Mouse (Mus musculus) heart, embryonic 15.5 days (tissue): ENCODE measurements around the gene Aifm1. TPM values are rescaled to one million over a fixed set of nuclear protein-coding genes. Genes with fewer than 3 reads are reported as not detected.
A peak's percentile ranks its signal among the peaks of the same experiment; 100 is the strongest.

Experiments used
- ATAC-seq: fragments of 200-750 bp; cut with Nextera tagmentation; replicated peaks from 2 replicates; pipeline ENCODE4 v1.8.0; 2017; ENCODE audit warnings: low read depth, moderate TSS enrichment; ENCODE audit not compliant: insufficient number of reproducible peaks, insufficient read depth, low FRiP score
- H3K27ac ChIP-seq: fragments of 300-500 bp; sonication (generic); 2 replicates; pipeline ENCODE4 v1.5.1; 2015; ENCODE audit warnings: mild to moderate bottlenecking, inconsistent platforms
- H3K27me3 ChIP-seq: fragments of 300-500 bp; sonication (generic); 2 replicates; pipeline ENCODE4 v1.6.1; 2015; ENCODE audit warnings: inconsistent platforms
- H3K36me3 ChIP-seq: fragments of 300-500 bp; sonication (generic); 2 replicates; pipeline ENCODE4 v1.6.1; 2015; ENCODE audit warnings: mild to moderate bottlenecking, inconsistent platforms
- H3K4me1 ChIP-seq: fragments of 300-500 bp; sonication (generic); replicated peaks from 2 replicates; pipeline ENCODE4 v1.6.1; 2015; ENCODE audit warnings: inconsistent platforms
- H3K4me2 ChIP-seq: fragments of 300-500 bp; sonication (generic); 2 replicates; pipeline ENCODE4 v1.6.1; 2015; ENCODE audit warnings: inconsistent platforms, mild to moderate bottlenecking, moderate library complexity
- H3K4me3 ChIP-seq: fragments of 300-500 bp; sonication (generic); 2 replicates; pipeline ENCODE4 v1.5.1; 2015; ENCODE audit warnings: mild to moderate bottlenecking, inconsistent platforms
- H3K9ac ChIP-seq: fragments of 300-500 bp; sonication (generic); 2 replicates; pipeline ENCODE4 v1.6.1; 2015; ENCODE audit warnings: mild to moderate bottlenecking, inconsistent platforms
- H3K9me3 ChIP-seq: fragments of 300-500 bp; sonication (generic); replicated peaks from 2 replicates; pipeline ENCODE4 v1.6.1; 2016; ENCODE audit warnings: inconsistent platforms
- WGBS: fragments of 180-500 bp; shearing (Covaris S2); methylation state at CpG from one replicate; pipeline ENCODE4 v1.1.7; 2015; ENCODE audit warnings: mixed read lengths; 5-methylcytosine and 5-hydroxymethylcytosine counted together
- polyA plus RNA-seq: library from polyadenylated mRNA; unstranded; fragments of >200 nt; fragmentation: Nextera tagmentation; extraction: Ambion mirVana; gene quantifications from 2 replicates; pipeline ENCODE4 v1.2.1, GENCODE M21; 2015

Gene Aifm1
- polyA plus RNA-seq, 1 experiment from 2014 or later: 115 TPM

DNA sequence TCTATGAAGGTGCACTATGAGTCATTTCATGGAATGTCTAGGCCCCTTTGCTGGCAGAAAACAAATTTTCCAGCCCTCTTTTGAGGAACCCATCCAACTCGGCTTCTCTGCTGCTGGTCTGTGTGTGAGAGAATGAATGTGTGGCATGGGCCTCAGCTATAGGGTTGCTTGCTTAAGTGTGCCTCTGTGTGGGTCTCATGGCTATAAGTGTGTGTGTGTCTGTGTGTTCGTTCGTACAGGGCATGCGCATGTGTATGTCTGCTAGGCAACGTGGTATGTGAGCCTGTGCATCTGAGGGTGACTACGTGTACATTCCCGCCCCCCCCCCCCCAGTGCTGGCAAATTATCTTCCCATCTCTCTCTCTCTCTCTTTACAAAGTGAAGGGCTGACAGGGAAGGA lies 52.9 kb downstream of the Aifm1 start:
- no peaks in the 10 kb centered on the region for H3K36me3 ChIP-seq
- WGBS: 76% methylated on average over 7 of the region's 7 CpGs

GRCm38 (mm10) chrX:48456956-48457355 lies 56.4 kb downstream of the Aifm1 start:
- no peaks in the 10 kb centered on the region for H3K27me3 ChIP-seq

More for the DNA sequence above, 52.9 kb downstream of the Aifm1 start:
- no peak overlapping the region for H3K27ac ChIP-seq
- no peak overlapping the region for H3K4me3 ChIP-seq
- ATAC-seq: no peak
- H3K4me2 ChIP-seq: no peak overlapping the region
- H3K4me1 ChIP-seq: peaks cover 9% of the 10 kb centered on the region
- no peaks in the 10 kb centered on the region for H3K27me3 ChIP-seq
- no peak overlapping the region for H3K9ac ChIP-seq
- no peaks in the 10 kb centered on the region for H3K9me3 ChIP-seq

DNA sequence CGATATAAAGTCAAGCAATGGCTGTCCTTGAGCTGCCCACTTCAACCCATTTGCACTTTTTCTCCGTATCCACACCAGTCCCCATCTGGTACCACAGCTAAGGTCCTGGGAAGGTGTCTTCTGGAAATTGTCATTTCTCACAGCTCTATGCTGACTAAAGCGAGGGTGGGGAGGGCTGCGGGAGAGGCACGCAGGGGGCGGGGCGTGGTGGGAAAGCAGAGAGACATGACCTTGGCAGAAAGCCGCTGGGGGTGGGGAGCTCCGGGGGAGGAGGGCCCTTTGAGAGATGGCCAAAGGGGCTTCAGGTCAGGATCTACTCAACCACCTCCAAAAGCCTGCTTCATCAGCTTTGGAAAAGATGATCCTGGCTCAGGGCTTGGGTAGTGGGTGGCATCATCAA lies 58.3 kb downstream of the Aifm1 start:
- peak overlapping the region; percentile 93 for H3K27ac ChIP-seq
- no peaks in the 10 kb centered on the region for H3K36me3 ChIP-seq
- ATAC-seq: 0 out of 2 replicates have a peak, but pooled peaks have one; percentile 12
- H3K4me1 ChIP-seq: peaks cover 29% of the 10 kb centered on the region
- peak overlapping the region; percentile 67 for H3K4me3 ChIP-seq
- peak overlapping the region; percentile 70 for H3K4me2 ChIP-seq
- H3K27me3 ChIP-seq: no peaks in the 10 kb centered on the region
- 14% methylated on average over 9 of the region's 9 CpGs for WGBS
- H3K9ac ChIP-seq: no peak overlapping the region
- no peaks in the 10 kb centered on the region for H3K9me3 ChIP-seq

More at GRCm38 (mm10) chrX:48456956-48457355, 56.4 kb downstream of the Aifm1 start:
- Histone ChIP-seq H3K4me3 (no peak overlapping the region), H3K27ac (no peak overlapping the region), H3K9ac (no peak overlapping the region), H3K36me3 (no peaks in the 10 kb centered on the region), H3K4me2 (no peak overlapping the region), H3K9me3 (no peaks in the 10 kb centered on the region), H3K4me1 (peaks cover 14% of the 10 kb centered on the region)
- ATAC-seq: no peak
- 38% methylated on average over 6 of the region's 6 CpGs for WGBS

- Histone ChIP-seq H3K4me3 (peak overlapping the region; percentile 67), H3K4me1 (peaks cover 35% of the 10 kb centered on the region), H3K27me3 (no peaks in the 10 kb centered on the region), H3K4me2 (peak overlapping the region; percentile 70), H3K9ac (peak overlapping the region; percentile 54), H3K36me3 (no peaks in the 10 kb centered on the region), H3K9me3 (no peaks in the 10 kb centered on the region), H3K27ac (peak overlapping the region; percentile 93)
- ATAC-seq: peak; percentile 53
- WGBS: 18% methylated on average over 20 of the region's 21 CpGs
Measured at GRCm38 (mm10) chrX:48454495-48454878, 58.9 kb downstream of the Aifm1 start.

DNA sequence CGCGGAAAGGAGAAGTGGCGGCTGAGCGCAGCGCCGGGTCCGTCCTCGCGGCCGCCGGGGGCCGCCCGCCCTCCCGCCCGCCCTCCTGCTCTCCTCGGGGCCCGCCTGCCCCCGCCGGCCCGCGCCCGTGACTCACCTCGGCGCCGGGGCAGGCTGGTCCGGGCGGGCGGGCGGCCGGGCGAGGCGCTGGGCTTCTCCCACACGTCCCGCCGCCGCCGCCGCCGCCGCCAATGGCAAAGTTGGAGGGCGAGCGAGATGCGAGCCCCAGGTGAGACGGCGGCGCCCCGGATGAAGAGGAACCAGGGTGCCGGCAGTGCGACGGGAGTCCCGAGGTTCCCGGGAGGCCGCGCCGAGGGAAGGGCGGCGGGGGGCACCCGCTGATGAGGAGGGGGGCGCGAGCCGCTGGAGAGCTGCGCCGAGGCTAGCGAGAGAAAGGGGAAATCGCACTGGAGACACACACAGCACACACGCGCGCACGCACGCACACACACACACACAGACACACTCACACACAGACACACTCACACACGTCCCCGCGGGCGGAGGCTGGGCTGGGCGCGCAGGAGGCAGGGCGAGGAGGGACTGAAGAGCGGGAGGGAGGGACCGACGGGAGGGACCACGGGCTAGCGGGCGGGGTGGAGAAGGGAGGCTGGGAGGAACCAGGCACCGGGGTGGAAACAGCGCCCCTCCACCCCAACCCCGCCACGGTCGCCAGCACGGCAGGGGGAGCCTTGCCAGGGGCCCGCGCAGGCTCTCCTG lies 59.4 kb downstream of the Aifm1 start:
- no peaks in the 10 kb centered on the region for H3K27me3 ChIP-seq
- H3K36me3 ChIP-seq: no peaks in the 10 kb centered on the region
- H3K27ac ChIP-seq: peak overlapping the region; percentile 93
- H3K4me1 ChIP-seq: peaks cover 38% of the 10 kb centered on the region
- peak overlapping the region; percentile 70 for H3K4me2 ChIP-seq
- no peaks in the 10 kb centered on the region for H3K9me3 ChIP-seq
- H3K9ac ChIP-seq: peak overlapping the region; percentile 77
- H3K4me3 ChIP-seq: peak overlapping the region; percentile 67
- ATAC-seq: peak; percentile 90
- WGBS: 13% methylated on average over 59 of the region's 91 CpGs

GRCm38 (mm10) chrX:48452931-48453673 lies 60.3 kb downstream of the Aifm1 start:
- H3K4me3 ChIP-seq: peak overlapping the region; percentile 67
- peak overlapping the region; percentile 77 for H3K9ac ChIP-seq
- WGBS: 17% methylated on average over 37 of the region's 71 CpGs
- ATAC-seq: no peak
- H3K4me2 ChIP-seq: peak overlapping the region; percentile 70
- H3K9me3 ChIP-seq: no peaks in the 10 kb centered on the region
- H3K27me3 ChIP-seq: no peaks in the 10 kb centered on the region
- H3K27ac ChIP-seq: peak overlapping the region; percentile 93
- peaks cover 38% of the 10 kb centered on the region for H3K4me1 ChIP-seq
- no peaks in the 10 kb centered on the region for H3K36me3 ChIP-seq

DNA sequence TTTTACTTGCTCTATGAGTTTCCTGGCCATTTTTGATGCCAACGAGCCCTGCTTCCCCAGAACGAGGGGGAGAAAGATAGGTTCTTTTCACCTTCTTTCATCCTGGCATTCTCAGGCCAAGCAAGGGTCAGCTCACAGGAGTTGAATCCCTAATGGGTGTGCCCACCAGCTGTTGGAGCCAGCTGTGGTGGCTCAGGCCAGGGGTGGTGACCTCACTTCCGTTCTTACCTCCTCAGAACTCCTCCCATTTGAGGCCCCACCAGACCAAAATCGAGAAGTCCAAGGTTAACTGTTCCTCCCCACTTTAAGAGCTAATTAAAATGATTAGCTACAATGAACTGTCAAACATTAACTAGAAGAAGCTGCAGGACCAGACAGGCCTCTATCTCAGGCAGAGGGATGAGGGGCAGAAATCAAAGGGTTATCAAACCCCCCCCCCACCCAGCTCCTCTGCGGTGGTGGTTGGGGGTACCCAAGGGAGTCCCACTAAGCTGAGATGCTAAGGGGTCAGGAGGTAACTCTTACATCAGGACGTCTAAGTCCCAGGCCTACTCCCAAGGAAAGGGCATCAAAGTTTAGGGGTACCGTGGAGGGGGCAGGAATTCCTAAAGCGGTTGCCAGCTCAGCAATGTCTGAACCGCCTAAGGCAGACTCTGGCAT lies 61.0 kb downstream of the Aifm1 start:
- Histone ChIP-seq H3K4me3 (peak overlapping the region; percentile 67), H3K27me3 (no peaks in the 10 kb centered on the region), H3K4me2 (peak overlapping the region; percentile 70), H3K9me3 (no peaks in the 10 kb centered on the region), H3K36me3 (no peaks in the 10 kb centered on the region), H3K27ac (peak overlapping the region; percentile 93), H3K4me1 (peaks cover 43% of the 10 kb centered on the region), H3K9ac (peak overlapping the region; percentile 77)
- ATAC-seq: no peak
- WGBS: 16% methylated on average over 9 of the region's 9 CpGs

DNA sequence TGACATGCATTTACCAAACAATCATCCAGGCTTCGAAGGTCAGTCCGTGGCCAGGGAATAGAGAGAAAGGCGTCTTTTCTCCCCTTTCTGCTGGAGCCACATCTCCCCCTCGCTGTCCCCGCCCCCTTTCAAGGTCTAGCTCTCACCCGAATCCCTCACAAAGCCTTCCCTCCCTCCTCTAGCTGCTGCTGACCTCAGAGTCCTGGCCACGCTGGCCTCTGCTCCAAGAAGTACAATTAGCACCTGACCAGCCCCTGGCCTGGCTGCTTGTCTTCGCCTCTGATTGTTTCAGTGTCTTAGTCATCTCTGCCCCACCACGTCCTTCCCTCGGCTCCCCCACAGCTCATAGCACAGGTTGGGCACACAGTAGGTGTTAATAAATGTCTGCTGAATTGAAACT lies 63.7 kb downstream of the Aifm1 start:
- no peaks in the 10 kb centered on the region for H3K27me3 ChIP-seq
- ATAC-seq: no peak
- no peak overlapping the region for H3K4me3 ChIP-seq
- H3K36me3 ChIP-seq: no peaks in the 10 kb centered on the region
- H3K9me3 ChIP-seq: no peaks in the 10 kb centered on the region
- peak overlapping the region; percentile 38 for H3K4me2 ChIP-seq
- WGBS: 37% methylated on average over 10 of the region's 10 CpGs
- H3K27ac ChIP-seq: peak overlapping the region; percentile 53
- peaks cover 34% of the 10 kb centered on the region for H3K4me1 ChIP-seq
- H3K9ac ChIP-seq: no peak overlapping the region

DNA sequence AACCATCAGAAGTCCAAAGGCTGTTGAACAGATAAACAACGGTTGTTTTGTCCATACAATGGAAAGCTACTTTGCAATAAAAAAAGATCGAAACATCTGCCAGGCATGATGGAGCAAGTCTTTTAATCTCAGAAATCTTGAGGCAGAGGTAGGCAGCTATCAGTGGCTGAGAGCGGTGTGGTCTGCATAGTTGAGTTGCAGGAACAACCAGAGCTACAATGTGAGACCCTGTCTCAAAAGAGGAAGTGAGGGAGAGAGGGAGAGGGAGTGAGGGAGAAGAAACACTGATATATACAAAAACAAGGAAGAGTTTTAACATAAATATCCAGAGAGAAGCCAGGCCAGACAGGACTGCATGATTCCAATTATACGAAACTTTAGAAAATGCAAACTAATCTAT lies 68.7 kb downstream of the Aifm1 start:
- H3K9me3 ChIP-seq: no peaks in the 10 kb centered on the region

DNA sequence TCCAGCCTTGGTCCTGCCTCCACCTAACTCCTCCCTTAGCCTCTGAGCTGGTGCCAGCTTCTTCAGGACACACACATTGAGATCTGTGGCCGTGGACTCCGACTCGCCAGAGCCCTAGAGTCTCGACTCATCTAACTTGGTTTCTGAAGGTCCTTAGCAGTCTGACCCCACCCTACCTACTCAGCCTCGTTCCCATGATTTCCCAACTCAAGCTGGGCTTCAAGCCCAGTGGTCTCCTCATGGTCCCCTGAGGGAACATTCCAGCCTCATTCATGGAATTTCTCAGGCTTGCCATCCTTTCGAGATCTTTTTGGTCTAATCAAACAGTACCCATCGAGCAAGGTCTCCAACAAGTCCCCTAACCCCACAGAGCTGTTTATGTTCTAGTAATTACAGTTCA lies 71.4 kb downstream of the Aifm1 start:
- Histone ChIP-seq H3K27ac (no peak overlapping the region), H3K4me3 (no peak overlapping the region), H3K27me3 (no peaks in the 10 kb centered on the region), H3K4me2 (no peak overlapping the region), H3K4me1 (peaks cover 15% of the 10 kb centered on the region), H3K36me3 (no peaks in the 10 kb centered on the region), H3K9ac (no peak overlapping the region), H3K9me3 (no peaks in the 10 kb centered on the region)
- WGBS: 52% methylated on average over 7 of the region's 7 CpGs
- no peak for ATAC-seq

More for the DNA sequence above, 68.7 kb downstream of the Aifm1 start:
- Histone ChIP-seq H3K27me3 (no peaks in the 10 kb centered on the region), H3K4me3 (no peak overlapping the region), H3K9ac (no peak overlapping the region), H3K36me3 (no peaks in the 10 kb centered on the region), H3K27ac (no peak overlapping the region), H3K4me2 (no peak overlapping the region), H3K4me1 (peaks cover 20% of the 10 kb centered on the region)
- 71% methylated on average over 4 of the region's 4 CpGs for WGBS
- ATAC-seq: no peak

- Histone ChIP-seq H3K4me3 (no peak overlapping the region), H3K4me2 (no peak overlapping the region), H3K36me3 (no peaks in the 10 kb centered on the region), H3K9me3 (no peaks in the 10 kb centered on the region), H3K27ac (no peak overlapping the region), H3K4me1 (peaks cover 15% of the 10 kb centered on the region), H3K9ac (no peak overlapping the region), H3K27me3 (no peaks in the 10 kb centered on the region)
- 82% methylated on average over 6 of the region's 6 CpGs for WGBS
- ATAC-seq: no peak
Measured at GRCm38 (mm10) chrX:48441548-48441947, 71.8 kb downstream of the Aifm1 start.
